Mouse (Mus musculus) spleen, postnatal 0 days (tissue): ENCODE measurements around the gene Ift57. TPM values are rescaled to one million over a fixed set of nuclear protein-coding genes. Genes with fewer than 3 reads are reported as not detected.

Experiments
- polyA plus RNA-seq: library from polyadenylated mRNA; unstranded; fragments of >200 nt; fragmentation: Nextera tagmentation; extraction: Ambion mirVana; gene quantifications from 2 replicates; pipeline ENCODE4 v1.2.1, GENCODE M21; 2015

Ift57 gene
- 12.7 and 14.4 TPM in 2 replicates for polyA plus RNA-seq

GRCm38 (mm10) chr16:49698620-49699525 is at the start of gene Ift57:
Gene Ift57 (plus strand): TSS chr16:49699233.

GRCm38 (mm10) chr16:49799597-49800561 is 100.8 kb downstream of the Ift57 start, which contains the start of gene Cd47:
Gene Cd47 (plus strand): TSS chr16:49800533.

Other genes with a start within 250 kb of the Ift57 start
- 430 and 515 TPM in 2 replicates for gene Cd47, start 101.3 kb downstream of the Ift57 start, polyA plus RNA-seq